Mouse (Mus musculus) megakaryocyte, embryonic 14.5 days (primary cell): ENCODE measurements at regions not wholly inside any gene's neighbourhood (a gene's known extent, or its start where the extent isn't known, plus 50 kb on each side); places are given as distances from the start of the nearest gene placed in this dataset.

Source experiments
- FLI1 ChIP-seq: IDR thresholded peaks from 2 replicates; pipeline ENCODE4 v1.6.1; 2012; ENCODE audit warnings: low read length, inconsistent platforms, mixed read lengths
- GATA1 ChIP-seq: IDR thresholded peaks from 3 replicates; pipeline ENCODE4 v1.6.1; 2012; ENCODE audit warnings: mixed read lengths, low read length, inconsistent platforms, borderline replicate concordance

GRCm38 (mm10) chr4:7485552-7485951 is 753.3 kb downstream of the Car8 start:
- no peak for TF ChIP-seq GATA1
- TF ChIP-seq FLI1, result no peak
